Mouse (Mus musculus) brain, embryonic 18.5 days (tissue): ENCODE measurements at regions not wholly inside any gene's neighbourhood (a gene's known extent, or its start where the extent isn't known, plus 50 kb on each side); places are given as distances from the start of the nearest gene placed in this dataset.
A peak's percentile ranks its signal among the peaks of the same experiment; 100 is the strongest.

Experiments
- DNase-seq: peaks from one replicate; pipeline ENCODE4 v3.0.0-alpha.2; 2012; ENCODE audit warnings: low read depth, low spot score

DNA sequence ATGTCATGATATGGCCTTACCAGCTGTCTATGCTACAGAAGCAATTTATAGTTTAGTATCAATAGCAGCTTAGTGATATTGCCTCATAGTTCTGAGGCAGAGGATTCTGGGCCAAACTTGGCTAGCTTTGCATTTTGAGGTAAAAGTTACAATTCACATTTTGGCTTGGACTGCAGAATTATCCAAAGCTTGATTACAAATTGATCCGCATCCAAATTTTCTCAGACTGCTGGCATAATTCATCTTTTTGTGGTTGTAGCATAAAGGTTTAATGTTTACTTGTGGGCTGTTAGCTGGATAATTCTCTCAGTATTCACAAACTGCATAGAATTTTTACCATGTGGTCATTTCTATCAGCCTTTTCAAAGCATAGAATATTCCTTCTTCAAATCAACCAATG is 589.9 kb upstream of the Pdcd1 start:
- DNase-seq: no peak

DNA sequence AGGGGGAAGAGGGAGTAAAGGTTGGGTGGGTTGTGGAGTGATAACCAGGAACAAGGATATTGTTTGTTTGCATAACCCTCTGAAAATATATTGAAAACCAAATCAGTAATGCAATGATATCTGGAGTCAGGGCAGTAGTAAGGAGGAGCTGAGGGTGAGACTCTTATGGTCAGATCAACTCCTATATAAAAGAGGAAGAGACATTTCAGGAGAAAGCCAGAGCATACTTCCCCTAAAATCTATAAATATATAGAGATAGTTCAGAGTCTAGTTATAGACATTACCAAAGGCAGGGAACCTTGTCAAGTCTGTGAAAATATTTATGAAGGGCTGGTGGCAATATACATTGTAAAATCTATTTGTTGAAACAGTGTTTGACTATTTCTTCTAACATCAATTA is 605.9 kb upstream of the Pdcd1 start:
- no peak for DNase-seq

DNA sequence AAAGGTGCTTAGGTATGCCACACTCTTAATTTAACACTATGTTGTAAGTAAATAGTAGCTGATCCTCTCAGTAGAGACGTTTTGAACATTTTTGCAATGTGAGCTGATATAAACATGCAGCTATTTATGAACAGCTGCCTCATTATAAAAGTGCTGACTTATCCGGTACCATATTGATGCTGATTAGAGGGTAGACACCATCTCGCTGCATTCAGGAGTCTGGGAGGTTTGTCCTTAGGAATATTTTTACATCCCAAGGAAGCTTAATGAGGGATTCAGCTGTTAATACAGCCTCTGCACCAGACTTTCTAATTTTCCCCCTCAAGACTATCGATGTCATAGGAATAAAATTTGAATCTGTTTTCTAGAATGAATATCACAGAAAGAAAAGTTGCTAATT is 619.3 kb upstream of the Pdcd1 start:
- DNase-seq: peak; percentile 28

DNA sequence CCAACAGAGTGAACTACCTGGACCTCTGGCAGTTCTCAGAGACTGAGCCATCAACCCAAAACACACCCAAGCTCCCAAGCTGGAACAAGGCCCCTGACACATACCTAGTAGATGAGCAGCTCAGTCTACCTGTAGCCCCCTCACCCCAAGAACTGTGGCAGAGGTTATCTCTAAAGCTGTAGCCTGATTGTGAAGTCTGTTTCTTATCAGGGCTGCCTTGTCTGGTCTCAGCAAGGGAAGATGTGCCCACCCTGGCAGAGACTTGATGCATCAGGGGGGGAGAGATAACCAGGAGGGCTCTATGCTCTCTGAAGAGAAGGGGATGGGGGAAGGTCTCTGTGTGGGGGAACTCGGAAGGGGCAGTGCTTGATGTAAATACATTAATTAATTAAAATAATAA is 612.9 kb upstream of the Fam174a start:
- DNase-seq: no peak

DNA sequence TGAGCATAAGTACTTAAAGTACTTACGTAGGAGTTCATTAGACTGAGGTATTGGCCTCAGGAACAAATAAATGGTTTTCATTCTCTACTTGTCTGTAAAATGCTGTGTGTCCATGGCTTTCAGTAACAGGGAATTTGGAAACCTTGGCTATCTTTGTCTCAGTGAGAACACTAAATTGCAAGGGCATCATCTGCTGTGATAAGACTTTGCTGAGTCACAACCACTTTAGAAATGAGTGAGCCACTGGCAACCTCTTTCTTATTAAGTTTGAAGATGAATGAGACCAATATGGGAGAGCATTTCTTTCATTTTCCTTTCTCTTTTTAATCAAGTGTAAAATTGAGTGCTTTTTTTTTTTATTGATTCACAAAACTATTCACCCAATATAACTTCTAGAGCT is 611.7 kb upstream of the Fam174a start:
- DNase-seq: no peak

DNA sequence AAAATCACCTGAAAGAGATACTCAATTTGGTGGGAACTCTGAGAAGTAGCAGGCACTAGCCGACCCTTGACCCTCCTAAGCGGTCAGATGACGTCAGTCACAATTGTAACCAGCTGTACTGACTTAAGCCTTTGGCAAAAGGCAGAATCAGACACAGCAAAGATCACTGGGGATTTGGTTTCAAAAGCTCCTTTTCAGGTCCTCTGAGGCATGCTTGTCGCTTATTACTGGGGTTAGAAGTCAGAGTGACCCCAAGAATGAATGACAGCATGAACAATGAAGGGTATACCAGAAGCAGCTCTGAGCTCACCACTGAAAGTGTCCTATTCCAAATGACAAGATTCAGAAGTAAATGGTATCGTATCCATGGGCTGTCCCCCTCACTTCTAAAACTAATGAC is 600.6 kb upstream of the Fam174a start:
- DNase-seq: no peak

DNA sequence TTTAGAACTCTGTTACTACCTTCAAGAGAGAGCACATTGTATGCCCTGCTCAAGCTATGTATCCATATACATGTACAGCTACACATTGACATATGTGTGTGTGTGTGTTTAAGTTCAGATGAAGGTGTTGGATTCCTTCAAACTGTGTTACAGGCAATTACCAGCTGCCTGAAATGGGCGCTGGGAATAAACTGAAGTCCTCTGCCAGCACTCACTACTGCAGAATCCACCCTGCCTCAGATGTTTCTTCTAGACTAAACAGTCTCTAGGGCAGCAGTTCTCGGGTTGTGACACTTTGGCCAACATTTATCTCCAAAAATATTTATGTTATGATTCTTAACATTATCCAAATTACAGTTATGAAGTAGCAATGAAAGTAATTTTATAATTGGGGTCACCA is 595.7 kb upstream of the Fam174a start:
- DNase-seq: no peak

DNA sequence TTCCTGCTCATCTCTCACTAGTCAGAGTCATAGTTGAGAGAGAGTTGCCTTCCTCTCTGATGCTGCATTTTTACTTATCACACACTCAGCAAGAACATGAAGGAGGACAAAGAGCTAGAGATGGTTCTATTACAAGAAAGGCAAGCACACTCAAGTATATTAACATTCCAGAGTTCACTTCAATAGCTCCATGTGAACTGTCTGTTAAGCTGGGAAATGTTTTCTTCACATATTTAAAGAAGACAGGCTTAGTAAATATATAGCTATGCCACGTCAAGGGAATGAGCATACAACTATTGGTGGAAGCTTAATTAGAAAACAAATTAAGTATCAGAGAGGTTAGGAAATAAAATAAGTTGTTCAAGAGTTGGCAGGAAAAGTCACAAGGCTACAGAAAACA is 559.9 kb upstream of the Fam174a start:
- DNase-seq: no peak

DNA sequence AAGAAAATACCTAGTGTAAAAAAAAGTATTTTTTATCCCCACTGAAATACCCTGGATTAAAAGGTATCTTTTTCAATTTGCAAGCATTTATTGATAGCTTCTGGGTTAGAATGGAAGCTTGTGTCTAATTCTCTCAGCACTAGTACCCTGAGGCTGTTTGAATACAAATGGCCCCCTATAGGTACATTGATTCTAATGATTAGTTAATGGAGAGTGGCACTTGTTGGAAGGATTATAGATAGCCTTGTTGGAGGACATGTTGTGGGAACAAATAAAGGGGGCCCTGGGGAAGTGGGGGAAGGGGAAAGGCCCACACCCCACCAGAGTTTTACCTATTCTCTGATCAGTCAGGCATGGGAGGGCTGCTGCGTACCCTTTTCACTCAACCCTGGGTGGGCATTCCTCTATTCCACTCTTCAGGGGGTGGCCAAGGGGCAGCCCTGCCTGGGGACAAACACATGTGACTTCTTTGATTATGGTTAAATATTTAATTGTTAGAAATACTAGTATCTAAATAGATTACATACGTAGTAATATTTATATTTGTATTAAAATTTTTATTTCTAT is 524.3 kb upstream of the Fam174a start:
- DNase-seq: no peak

DNA sequence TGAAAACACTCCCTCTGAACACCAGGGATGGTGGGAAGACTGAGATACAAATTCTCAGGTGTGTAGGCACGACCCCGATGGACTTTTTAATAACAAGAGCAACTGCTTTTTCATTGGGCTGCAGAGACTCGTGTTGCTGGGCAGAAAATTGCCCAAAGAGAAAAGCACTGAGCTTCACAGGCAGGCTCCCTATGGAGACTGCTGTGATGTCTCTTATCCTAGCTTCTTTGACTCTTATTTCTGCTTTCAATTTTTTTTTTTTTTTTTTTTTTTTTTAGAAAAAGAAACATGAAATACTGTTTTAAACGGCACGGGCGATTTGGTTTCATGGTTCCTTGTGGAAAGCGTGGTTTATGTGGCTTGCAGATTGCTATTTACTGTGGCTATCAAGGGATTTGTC is 522.8 kb upstream of the Fam174a start:
- no peak for DNase-seq

DNA sequence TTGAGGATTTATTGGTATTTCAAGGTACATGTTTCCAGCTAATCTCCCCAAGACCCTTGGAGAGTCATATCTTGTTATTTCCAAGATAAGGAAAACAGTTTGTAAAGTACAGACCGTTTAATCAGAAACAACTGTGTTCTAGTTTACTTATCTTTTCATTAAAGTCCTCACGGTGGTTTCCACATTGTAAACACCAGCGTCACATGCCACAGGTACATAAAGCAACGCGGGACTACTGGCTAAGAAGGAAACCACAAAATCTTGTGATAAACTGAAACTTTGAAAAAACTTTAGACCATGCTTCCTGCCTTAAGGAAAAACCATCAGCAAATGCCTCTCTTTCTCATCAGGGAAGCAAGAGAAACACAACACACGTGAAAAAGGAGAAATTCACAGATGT is 522.4 kb upstream of the Fam174a start:
- no peak for DNase-seq

DNA sequence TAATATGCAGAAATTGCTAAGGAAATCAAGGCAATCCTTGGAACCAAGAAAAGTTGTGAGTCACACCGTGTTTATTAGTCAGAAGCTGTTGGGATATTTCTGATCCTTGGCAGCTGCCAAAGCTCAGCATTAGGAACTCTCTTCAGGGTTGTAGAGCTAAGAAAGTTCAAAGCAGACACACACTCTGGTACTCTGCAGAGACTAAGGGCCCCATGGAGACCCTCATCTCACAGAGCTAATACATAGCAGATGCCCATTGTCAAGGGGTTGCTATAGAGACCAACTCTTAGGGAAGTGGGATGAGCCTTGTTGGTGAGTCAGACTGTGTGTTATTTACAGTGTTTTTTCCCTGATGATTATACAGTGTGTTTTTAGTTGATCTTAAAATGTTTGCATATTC is 517.4 kb upstream of the Fam174a start:
- no peak for DNase-seq

DNA sequence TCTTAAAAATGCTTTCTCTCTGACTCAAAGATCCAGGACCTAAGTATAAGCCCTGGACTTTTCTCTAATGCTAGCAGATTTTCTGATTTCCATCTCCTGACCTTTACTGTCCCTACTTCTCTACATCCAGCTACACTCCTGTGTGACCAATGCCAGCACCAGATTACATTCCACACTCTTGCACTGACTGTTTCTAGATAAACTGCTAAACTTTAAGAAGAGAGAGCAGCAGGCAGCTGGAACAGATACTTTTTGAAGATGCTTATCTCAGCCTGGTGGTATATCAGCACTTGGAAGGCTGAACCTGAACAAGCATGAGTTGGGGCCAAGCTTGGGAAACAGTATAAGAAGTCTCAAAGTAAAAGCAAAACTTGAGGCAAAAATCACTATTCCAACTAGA is 509.7 kb upstream of the Fam174a start:
- DNase-seq: no peak

DNA sequence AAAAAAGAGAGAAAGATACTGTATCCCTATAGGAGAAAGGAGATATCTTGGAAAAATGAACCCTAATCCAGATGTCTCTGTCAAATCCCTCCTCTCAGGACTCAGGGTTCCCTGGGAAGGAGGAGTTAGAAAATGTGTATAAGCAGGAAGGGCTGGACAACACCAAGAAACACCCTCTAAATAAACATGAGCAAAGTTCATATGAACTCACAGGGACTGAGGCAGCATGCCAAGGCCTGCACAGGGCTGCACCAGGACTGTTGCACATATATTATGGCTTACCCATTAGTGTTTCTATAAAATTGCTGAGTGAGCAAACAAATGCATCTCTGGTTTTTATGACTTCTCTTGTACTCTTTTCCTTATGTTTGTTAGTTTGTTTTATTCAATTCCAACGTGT is 508.5 kb upstream of the Fam174a start:
- no peak for DNase-seq

DNA sequence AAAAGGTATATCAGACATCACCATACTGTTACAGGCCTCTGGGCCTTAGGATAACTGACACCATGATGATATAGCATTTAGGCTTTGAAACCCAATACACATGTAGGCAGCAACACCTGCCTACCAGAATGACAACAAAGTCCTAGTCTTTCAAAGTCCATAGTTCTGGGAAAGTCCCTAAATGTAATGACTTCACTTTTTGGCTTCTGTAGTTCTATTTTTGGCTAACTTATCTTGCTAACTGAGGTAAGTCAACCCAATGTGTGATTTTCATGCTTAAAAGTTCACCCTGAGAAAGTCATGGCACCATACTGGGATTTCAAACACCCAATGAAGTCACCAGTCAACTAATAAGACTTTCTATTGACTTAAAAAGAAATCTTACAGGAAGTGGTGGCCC is 485.8 kb upstream of the Fam174a start:
- no peak for DNase-seq

DNA sequence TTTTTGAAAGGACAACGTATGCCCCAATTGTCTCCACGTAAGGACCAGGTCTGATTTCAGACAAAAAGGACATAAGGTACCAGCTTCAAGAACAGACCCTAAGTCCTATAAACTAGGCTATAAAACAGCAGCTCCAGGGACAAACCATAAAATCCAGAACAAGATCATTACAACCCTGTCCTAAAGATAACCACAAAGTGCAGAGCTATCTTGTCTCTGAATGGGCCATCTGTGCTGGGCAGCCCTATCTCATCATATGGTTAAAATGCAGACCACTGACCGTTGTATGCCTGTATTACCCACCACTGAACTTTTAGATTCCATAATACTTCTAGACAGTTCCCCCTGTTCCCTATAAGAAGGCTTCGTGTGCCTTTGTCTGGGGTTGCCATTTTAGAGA is 477.4 kb upstream of the Fam174a start:
- no peak for DNase-seq

DNA sequence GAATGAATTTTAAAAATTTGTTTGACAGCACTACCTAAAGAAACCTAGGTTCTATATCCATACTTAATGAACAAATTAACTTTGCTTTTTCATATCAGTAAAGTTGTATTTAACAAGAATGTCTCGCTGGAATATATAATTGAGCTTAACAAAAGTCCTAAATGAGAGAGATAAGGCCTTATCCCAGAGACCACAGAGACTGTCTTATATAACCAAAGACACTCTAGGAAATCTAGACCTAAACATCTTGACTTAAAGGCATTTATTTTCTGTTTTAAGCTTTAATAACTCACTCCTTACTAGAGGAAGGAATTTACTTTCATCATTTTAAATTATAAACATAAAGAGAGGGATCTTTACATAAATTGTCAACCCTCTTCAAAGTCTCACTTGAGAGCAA is 461.9 kb upstream of the Fam174a start:
- no peak for DNase-seq

DNA sequence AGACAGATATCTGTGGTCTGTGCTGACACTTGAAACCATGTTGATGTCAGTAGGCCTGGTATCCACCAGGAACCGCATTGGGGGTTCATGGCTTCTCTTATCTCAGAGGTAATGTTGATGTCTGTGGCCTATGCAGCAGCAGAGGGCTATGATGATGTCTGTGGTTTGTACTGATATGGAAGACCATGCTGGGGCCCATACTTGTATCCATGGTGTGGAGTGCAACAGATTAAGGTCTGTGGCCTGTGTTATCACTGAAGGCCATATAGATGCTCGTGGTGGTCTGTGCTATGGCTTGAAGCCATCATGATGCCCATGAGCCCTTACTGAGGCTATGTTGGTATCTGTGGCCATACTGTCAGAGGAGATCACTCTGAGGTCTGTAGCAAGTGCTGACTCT is 455.0 kb upstream of the Fam174a start:
- DNase-seq: no peak

DNA sequence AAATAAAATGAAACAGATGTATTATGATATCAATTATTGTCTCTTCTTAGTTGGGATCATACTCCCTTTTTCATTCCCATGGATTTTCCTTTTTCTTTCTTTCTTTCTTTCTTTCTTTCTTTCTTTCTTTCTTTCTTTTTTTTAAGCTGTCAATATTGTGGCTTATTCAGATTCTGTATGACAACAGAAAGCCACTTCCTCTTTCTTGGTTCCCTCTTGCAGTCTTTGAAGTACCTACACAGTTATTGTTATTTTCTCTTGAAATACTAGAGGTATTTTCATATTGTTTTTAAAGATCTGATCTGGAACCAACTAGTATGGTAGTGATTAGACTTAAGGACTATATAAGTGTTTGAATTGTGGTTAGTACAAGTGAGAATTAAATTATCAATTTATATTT is 444.6 kb upstream of the Fam174a start:
- DNase-seq: no peak

DNA sequence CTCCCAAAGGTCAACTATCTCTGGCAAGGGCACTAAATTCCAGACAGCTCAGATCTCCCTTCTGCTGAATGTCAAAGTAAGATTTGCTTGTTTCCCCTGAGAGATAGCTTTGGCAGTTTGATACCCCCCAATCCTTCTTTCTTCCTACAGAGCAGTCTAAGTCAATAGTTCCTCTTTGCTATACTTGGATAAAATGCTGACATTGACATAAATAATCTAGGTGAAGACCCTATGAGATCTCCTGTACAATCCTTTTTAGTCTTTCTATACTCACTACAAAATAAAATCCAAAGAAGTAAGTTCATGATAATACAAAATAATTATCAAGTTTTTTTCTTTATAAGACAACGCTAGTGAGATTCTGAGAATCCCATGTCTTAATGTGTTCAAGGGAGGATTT is 432.9 kb upstream of the Fam174a start:
- no peak for DNase-seq

DNA sequence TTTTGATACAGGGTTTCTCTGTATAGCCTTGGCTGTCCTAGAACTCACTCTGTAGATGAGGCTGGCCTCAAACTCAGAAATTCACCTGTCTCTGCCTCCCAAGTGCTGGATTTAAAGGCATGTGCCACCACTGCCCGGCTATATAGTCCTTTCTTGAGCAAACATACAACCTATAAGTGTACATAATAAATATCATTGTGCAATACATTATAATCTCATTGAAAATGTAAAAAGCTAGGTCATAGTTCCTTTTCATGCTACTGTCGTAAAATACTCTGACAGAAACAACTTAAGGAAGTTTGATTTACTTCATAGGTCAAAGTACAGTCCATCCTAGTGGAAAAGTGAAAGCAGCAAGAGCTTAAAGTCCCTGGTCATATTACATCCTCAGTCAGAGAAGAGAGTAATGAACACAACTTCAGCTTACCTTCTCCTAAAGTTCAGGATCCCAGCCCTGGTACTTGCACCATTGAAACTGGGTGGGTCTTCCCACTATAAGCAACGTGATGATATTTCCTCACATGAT is 408.4 kb upstream of the Fam174a start:
- no peak for DNase-seq

DNA sequence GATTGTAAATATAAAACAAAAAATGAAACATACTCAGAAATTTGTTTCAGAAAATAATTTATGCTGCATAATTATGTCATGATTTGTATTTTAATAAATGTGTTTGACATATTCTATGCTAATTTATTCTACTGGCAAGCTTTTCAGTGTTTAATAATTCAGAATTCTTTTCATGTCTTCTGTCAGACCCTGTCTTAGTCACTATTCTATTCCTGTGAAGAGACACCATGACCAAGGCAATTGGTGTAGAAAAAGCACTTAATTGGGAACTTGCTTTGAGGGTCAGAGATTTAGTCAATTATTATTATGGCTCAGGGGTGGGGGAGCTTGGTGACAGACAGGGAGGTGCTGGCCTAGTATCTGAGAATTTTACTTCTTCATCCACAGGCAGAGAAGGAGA is 402.6 kb upstream of the Fam174a start:
- DNase-seq: no peak
